Mouse (Mus musculus) hindbrain, embryonic 12.5 days (tissue): ENCODE results near the gene Orc6. TPM values are rescaled to one million over a fixed set of nuclear protein-coding genes. Genes with fewer than 3 reads are reported as not detected.

ENCODE experiments used
- ATAC-seq: fragments of 200-750 bp; cut with Nextera tagmentation; 2 replicates; pipeline ENCODE4 v1.8.0; 2017; ENCODE audit warnings: moderate TSS enrichment; ENCODE audit not compliant: low FRiP score
- H3K27ac ChIP-seq: fragments of 300-500 bp; sonication (generic); 2 replicates; pipeline ENCODE4 v1.5.1; 2016; ENCODE audit warnings: mild to moderate bottlenecking
- H3K27me3 ChIP-seq: fragments of 300-500 bp; sonication (generic); 2 replicates; pipeline ENCODE4 v1.6.1; 2016; ENCODE audit warnings: mild to moderate bottlenecking
- H3K36me3 ChIP-seq: fragments of 300-500 bp; sonication (generic); 2 replicates; pipeline ENCODE4 v1.6.1; 2016; ENCODE audit warnings: mild to moderate bottlenecking
- H3K4me1 ChIP-seq: fragments of 300-500 bp; sonication (generic); 2 replicates; pipeline ENCODE4 v1.6.1; 2016
- H3K4me2 ChIP-seq: fragments of 300-500 bp; sonication (generic); replicated peaks from 2 replicates; pipeline ENCODE4 v1.6.1; 2016; ENCODE audit warnings: mild to moderate bottlenecking
- H3K4me3 ChIP-seq: fragments of 300-500 bp; sonication (generic); 2 replicates; pipeline ENCODE4 v1.5.1; 2016; ENCODE audit warnings: mild to moderate bottlenecking
- H3K9ac ChIP-seq: fragments of 300-500 bp; sonication (generic); 2 replicates; pipeline ENCODE4 v1.6.1; 2016; ENCODE audit warnings: mild to moderate bottlenecking, moderate library complexity
- H3K9me3 ChIP-seq: fragments of 300-500 bp; sonication (generic); replicated peaks from 2 replicates; pipeline ENCODE4 v1.6.1; 2016; ENCODE audit warnings: mild to moderate bottlenecking
- WGBS: fragments of 180-500 bp; shearing (Covaris S2); methylation state at CpG from one replicate; pipeline ENCODE4 v1.1.7; 2016; 5-methylcytosine and 5-hydroxymethylcytosine counted together
- polyA plus RNA-seq: library from polyadenylated mRNA; unstranded; fragments of >200 nt; fragmentation: Nextera tagmentation; extraction: Ambion mirVana; gene quantifications from 2 replicates; pipeline ENCODE4 v1.2.1, GENCODE M21; 2016

Orc6 gene
- polyA plus RNA-seq: 82.1 and 86.0 TPM in 2 replicates

GRCm38 (mm10) chr8:85299434-85300077 lies at the start of gene Orc6, which contains the start of gene Vps35:
TSS of gene Orc6 (plus strand) at chr8:85299632.
TSS of gene Vps35 (minus strand) at chr8:85299802.
- H3K9me3 ChIP-seq: no peaks in the 10 kb centered on the region
- H3K27ac ChIP-seq: peak within 1 kb of the TSS; percentile 96
- H3K27me3 ChIP-seq: no peaks in the 10 kb centered on the region
- peak within 1 kb of the TSS; percentile 75 for H3K4me3 ChIP-seq
- H3K36me3 ChIP-seq: peaks cover 14% of the 10 kb centered on the region
- peak; percentile 98 for ATAC-seq
- peaks cover 29% of the 10 kb centered on the region for H3K4me1 ChIP-seq
- peak within 1 kb of the TSS; percentile 82 for H3K9ac ChIP-seq
- H3K4me2 ChIP-seq: peak within 1 kb of the TSS; percentile 84
- under 1% methylated on average over 63 of the region's 63 CpGs for WGBS

DNA sequence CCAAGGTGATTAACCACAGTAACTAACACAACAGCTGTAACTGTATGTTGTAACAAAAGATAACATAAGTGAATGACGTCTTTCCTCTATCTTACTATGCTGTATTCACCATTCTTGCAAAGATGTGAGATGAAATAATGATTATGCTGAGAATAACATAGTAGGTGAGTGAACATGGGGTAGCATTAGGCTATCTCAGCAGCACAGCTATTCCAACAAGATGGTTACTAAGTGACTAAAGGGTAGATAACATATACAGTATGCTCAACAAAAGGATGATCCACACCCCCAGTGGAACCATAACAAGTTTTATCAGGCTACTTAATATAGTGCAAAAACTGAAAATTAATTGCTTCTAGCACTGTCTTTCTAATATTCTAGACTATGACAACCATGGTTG lies 12.6 kb upstream of the Orc6 start:
- ATAC-seq: no peak
- no peak overlapping the region for H3K27ac ChIP-seq
- H3K36me3 ChIP-seq: peaks cover 57% of the 10 kb centered on the region
- 96% methylated on average over 1 of the region's 1 CpGs for WGBS
- H3K4me1 ChIP-seq: no peaks in the 10 kb centered on the region
- no peak overlapping the region for H3K4me2 ChIP-seq
- no peak overlapping the region for H3K4me3 ChIP-seq
- no peak overlapping the region for H3K9ac ChIP-seq
- H3K9me3 ChIP-seq: no peaks in the 10 kb centered on the region
- H3K27me3 ChIP-seq: no peaks in the 10 kb centered on the region

DNA sequence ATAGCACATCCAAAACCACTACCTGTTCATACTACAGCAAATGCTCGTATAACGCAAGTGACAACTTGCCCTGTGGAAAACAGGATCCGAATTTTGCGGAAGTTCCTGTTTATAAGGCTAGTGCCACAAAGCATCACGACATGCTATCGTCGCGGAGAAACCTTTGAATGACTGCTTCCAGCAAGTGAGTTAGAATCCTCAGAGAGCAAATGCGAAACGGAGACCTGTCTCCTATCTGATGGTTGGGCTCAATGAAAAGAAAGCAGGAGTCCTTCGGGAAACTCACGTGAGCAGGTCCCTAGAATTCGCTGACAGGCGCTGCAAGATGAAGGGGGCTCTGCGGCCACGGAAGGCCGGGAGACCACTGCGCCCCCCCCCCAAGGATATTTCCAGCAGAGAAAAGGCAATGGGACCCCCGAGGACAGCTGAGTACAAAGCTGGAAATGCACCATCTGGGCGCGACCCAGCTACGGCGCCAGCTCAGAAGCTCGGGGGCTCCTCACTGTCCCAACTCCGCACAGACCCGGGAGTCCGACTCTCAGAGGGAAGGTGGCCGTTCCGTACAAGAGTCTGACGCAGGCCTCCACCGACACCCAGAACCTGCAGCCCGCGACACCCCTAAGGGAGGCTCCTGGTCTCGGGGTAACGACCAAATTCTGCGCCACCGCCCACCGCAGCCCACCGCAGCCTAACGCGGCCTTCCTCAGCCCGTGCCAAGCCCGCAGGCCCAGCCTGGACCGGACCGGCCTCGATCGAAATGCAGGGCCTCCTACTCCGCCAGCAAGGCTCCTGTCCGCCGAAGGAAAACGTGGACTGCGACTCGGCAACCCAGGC lies 615 bp upstream of the Orc6 start:
- H3K9me3 ChIP-seq: no peaks in the 10 kb centered on the region
- peaks cover 29% of the 10 kb centered on the region for H3K4me1 ChIP-seq
- peak overlapping the region; percentile 75 for H3K4me3 ChIP-seq
- H3K27ac ChIP-seq: peak overlapping the region; percentile 96
- peaks cover 14% of the 10 kb centered on the region for H3K36me3 ChIP-seq
- peak overlapping the region; percentile 84 for H3K4me2 ChIP-seq
- no peaks in the 10 kb centered on the region for H3K27me3 ChIP-seq
- WGBS: under 1% methylated on average over 52 of the region's 53 CpGs
- peak; percentile 76 for ATAC-seq
- peak overlapping the region; percentile 82 for H3K9ac ChIP-seq

GRCm38 (mm10) chr8:85301941-85302340 lies 2.5 kb downstream of the Orc6 start:
- H3K9ac ChIP-seq: no peak overlapping the region
- no peak for ATAC-seq

GRCm38 (mm10) chr8:85302931-85303330 lies 3.5 kb downstream of the Orc6 start:
- no peaks in the 10 kb centered on the region for H3K27me3 ChIP-seq
- H3K9ac ChIP-seq: no peak overlapping the region
- H3K9me3 ChIP-seq: no peaks in the 10 kb centered on the region
- no peak for ATAC-seq
- H3K4me3 ChIP-seq: no peak overlapping the region
- no peak overlapping the region for H3K27ac ChIP-seq
- H3K4me1 ChIP-seq: peaks cover 21% of the 10 kb centered on the region
- H3K4me2 ChIP-seq: no peak overlapping the region
- WGBS: 91% methylated on average over 3 of the region's 3 CpGs
- H3K36me3 ChIP-seq: peaks cover 40% of the 10 kb centered on the region

More at GRCm38 (mm10) chr8:85301941-85302340, 2.5 kb downstream of the Orc6 start:
- WGBS: 54% methylated on average over 1 of the region's 1 CpGs
- peaks cover 32% of the 10 kb centered on the region for H3K36me3 ChIP-seq
- H3K4me1 ChIP-seq: peaks cover 29% of the 10 kb centered on the region
- no peak overlapping the region for H3K27ac ChIP-seq
- no peaks in the 10 kb centered on the region for H3K27me3 ChIP-seq
- H3K4me2 ChIP-seq: no peak overlapping the region
- H3K4me3 ChIP-seq: no peak overlapping the region
- no peaks in the 10 kb centered on the region for H3K9me3 ChIP-seq

DNA sequence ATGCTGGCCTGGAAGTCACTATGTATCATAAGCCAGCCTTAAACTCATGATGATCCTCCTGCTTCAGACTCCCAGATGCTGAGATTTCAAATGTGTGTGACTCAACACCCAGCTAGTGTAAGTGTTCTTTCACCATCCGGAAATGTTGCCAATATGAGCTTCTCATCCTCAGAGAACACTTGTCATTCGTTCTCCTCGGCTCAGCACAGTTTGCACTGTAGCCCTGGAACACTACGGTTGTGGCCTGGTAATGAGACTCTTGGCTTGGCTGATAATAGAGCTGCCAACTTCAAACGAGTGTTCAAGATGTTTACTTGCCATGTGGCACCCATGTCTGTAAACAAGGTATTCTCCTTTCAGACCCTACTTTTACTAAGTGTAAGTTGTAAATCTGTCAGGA lies 4.1 kb downstream of the Orc6 start:
- peaks cover 46% of the 10 kb centered on the region for H3K36me3 ChIP-seq
- ATAC-seq: no peak
- WGBS: 94% methylated on average over 5 of the region's 5 CpGs

GRCm38 (mm10) chr8:85308564-85308963 lies 9.1 kb downstream of the Orc6 start:
- no peak overlapping the region for H3K27ac ChIP-seq
- no peak for ATAC-seq
- no peaks in the 10 kb centered on the region for H3K4me1 ChIP-seq
- no peak overlapping the region for H3K9ac ChIP-seq
- no peak overlapping the region for H3K4me2 ChIP-seq
- H3K9me3 ChIP-seq: no peaks in the 10 kb centered on the region
- no peaks in the 10 kb centered on the region for H3K27me3 ChIP-seq
- peaks cover 42% of the 10 kb centered on the region for H3K36me3 ChIP-seq
- no peak overlapping the region for H3K4me3 ChIP-seq
- 90% methylated on average over 2 of the region's 2 CpGs for WGBS

More for the DNA sequence above, 4.1 kb downstream of the Orc6 start:
- no peaks in the 10 kb centered on the region for H3K27me3 ChIP-seq
- no peaks in the 10 kb centered on the region for H3K9me3 ChIP-seq
- no peak overlapping the region for H3K4me2 ChIP-seq
- no peak overlapping the region for H3K9ac ChIP-seq
- no peak overlapping the region for H3K27ac ChIP-seq
- H3K4me1 ChIP-seq: peaks cover 16% of the 10 kb centered on the region
- H3K4me3 ChIP-seq: no peak overlapping the region

GRCm38 (mm10) chr8:85311743-85312142 lies 12.3 kb downstream of the Orc6 start:
- Histone ChIP-seq H3K4me1 (no peaks in the 10 kb centered on the region), H3K4me2 (no peak overlapping the region), H3K9me3 (no peaks in the 10 kb centered on the region), H3K27me3 (no peaks in the 10 kb centered on the region), H3K27ac (no peak overlapping the region), H3K36me3 (peaks cover 18% of the 10 kb centered on the region), H3K4me3 (no peak overlapping the region), H3K9ac (no peak overlapping the region)
- ATAC-seq: no peak

- 85% methylated on average over 3 of the region's 3 CpGs for WGBS
- H3K36me3 ChIP-seq: peaks cover 9% of the 10 kb centered on the region
- H3K27ac ChIP-seq: no peak overlapping the region
- H3K4me2 ChIP-seq: no peak overlapping the region
- H3K9ac ChIP-seq: no peak overlapping the region
- H3K4me1 ChIP-seq: no peaks in the 10 kb centered on the region
- no peak overlapping the region for H3K4me3 ChIP-seq
- H3K9me3 ChIP-seq: no peaks in the 10 kb centered on the region; the same call in 1 of the 2 replicates
- ATAC-seq: no peak
- H3K27me3 ChIP-seq: no peaks in the 10 kb centered on the region
Observed at GRCm38 (mm10) chr8:85313036-85313435, 13.6 kb downstream of the Orc6 start.

DNA sequence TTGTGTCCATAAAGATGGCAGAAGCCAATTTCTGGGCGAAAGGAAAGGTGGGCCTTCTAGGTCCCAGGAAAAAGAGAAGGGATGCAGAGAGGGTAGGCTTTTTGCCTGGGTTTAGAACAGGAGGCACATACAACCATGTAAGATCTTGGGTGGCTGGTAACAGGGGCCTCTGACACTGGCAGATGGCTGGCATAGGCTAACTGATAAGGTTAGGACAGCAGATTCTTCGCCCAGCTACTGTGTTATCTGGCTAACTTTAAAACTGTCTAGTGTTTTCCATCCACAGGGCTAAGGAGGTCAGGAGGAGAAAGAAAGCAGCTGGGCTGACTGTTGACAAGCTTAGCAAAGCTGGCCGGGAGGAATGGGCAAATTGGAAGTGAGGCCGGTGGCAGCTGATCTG lies 19.1 kb downstream of the Orc6 start:
- ATAC-seq: no peak
- H3K27ac ChIP-seq: no peak overlapping the region
- H3K4me1 ChIP-seq: no peaks in the 10 kb centered on the region
- WGBS: 86% methylated on average over 4 of the region's 4 CpGs
- H3K9ac ChIP-seq: no peak overlapping the region
- no peaks in the 10 kb centered on the region for H3K36me3 ChIP-seq
- H3K4me2 ChIP-seq: no peak overlapping the region
- H3K4me3 ChIP-seq: no peak overlapping the region
- no peaks in the 10 kb centered on the region for H3K27me3 ChIP-seq
- H3K9me3 ChIP-seq: peaks cover 3% of the 10 kb centered on the region; the same call in 1 of the 2 replicates

DNA sequence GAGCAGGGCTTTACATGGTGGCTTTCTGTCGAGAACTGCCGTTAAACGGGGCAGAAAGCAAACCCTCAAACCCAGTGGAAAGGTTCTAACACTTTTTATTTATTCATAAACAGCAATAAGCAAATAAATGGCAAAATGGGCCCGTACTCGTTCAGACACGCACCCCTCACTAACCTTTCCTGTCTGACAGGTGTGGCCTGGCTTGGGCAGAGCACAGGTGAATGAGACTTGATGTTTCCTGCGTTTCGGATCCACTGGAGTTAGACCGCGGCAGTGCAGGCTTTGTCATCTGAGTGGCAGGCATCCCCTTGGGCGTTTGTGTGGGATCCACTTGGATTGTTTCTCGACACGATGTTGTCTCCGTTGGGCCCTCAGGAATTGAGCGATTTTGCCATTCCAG lies 22.5 kb downstream of the Orc6 start:
- 89% methylated on average over 15 of the region's 15 CpGs for WGBS
- no peaks in the 10 kb centered on the region for H3K36me3 ChIP-seq

GRCm38 (mm10) chr8:85323084-85323483 lies 23.7 kb downstream of the Orc6 start:
- WGBS: 77% methylated on average over 3 of the region's 3 CpGs
- no peaks in the 10 kb centered on the region for H3K36me3 ChIP-seq
- ATAC-seq: no peak
- peaks cover 3% of the 10 kb centered on the region; the same call in 1 of the 2 replicates for H3K9me3 ChIP-seq
- no peak overlapping the region for H3K27ac ChIP-seq
- H3K4me2 ChIP-seq: no peak overlapping the region
- H3K4me3 ChIP-seq: no peak overlapping the region
- H3K9ac ChIP-seq: no peak overlapping the region
- H3K4me1 ChIP-seq: no peaks in the 10 kb centered on the region
- H3K27me3 ChIP-seq: no peaks in the 10 kb centered on the region

More for the DNA sequence above, 22.5 kb downstream of the Orc6 start:
- Histone ChIP-seq H3K4me3 (no peak overlapping the region), H3K4me2 (no peak overlapping the region), H3K4me1 (no peaks in the 10 kb centered on the region), H3K27ac (no peak overlapping the region), H3K9ac (no peak overlapping the region), H3K27me3 (no peaks in the 10 kb centered on the region), H3K9me3 (peaks cover 3% of the 10 kb centered on the region; the same call in 1 of the 2 replicates)
- ATAC-seq: no peak
